ENCODE assay signal across 33 mouse cellular contexts in genomic region chr11:99422159-99422558, GRCm38 (mm10). TPM values are rescaled to one million over a fixed set of nuclear protein-coding genes. Genes with fewer than 3 reads are reported as not detected.
"Had no signal": no experiment of that assay in that cellular context is flagged by ENCODE, and none has a peak within 500 bp of the region (broad histone marks: within the 10 kb centered on the region; RNA-seq: fewer than 3 reads in every experiment).

TSS of gene Krt12 (minus strand) at chr11:99422259.

- H3K9ac ChIP-seq: heart, embryonic 13.5 days; heart, embryonic 15.5 days; hindbrain, embryonic 13.5 days; hindbrain, embryonic 15.5 days; intestine, embryonic 15.5 days; limb, embryonic 12.5 days; liver, embryonic 13.5 days; liver, embryonic 15.5 days; liver, postnatal 0 days had no signal

- H3K27ac ChIP-seq: gastrocnemius, adult 2 months; heart, adult 2 months; heart, embryonic 13.5 days; heart, embryonic 15.5 days; hindbrain, embryonic 13.5 days; hindbrain, embryonic 15.5 days; intestine, embryonic 15.5 days; layer of hippocampus, adult 2 months; limb, embryonic 10.5 days; limb, embryonic 12.5 days; liver, embryonic 13.5 days; liver, embryonic 15.5 days had no signal

- H3K4me3 ChIP-seq: gastrocnemius, adult 2 months; heart, adult 2 months; heart, embryonic 13.5 days; heart, embryonic 15.5 days; hindbrain, embryonic 13.5 days; hindbrain, embryonic 15.5 days; intestine, embryonic 15.5 days; layer of hippocampus, adult 2 months; limb, embryonic 10.5 days; limb, embryonic 12.5 days; liver, embryonic 13.5 days; liver, embryonic 15.5 days had no signal

- H3K4me2 ChIP-seq: heart, embryonic 11.5 days; heart, embryonic 15.5 days; hindbrain, embryonic 13.5 days; hindbrain, embryonic 15.5 days; intestine, embryonic 15.5 days; limb, embryonic 12.5 days; liver, embryonic 11.5 days; liver, embryonic 13.5 days; liver, embryonic 15.5 days had no signal

- DNase-seq: gastrocnemius, adult 2 months; gastrocnemius, postnatal 10 days; gastrocnemius, postnatal 36 days; heart, adult 11 months; heart, adult 2 months; heart, postnatal 14 days; heart, postnatal 36 days; kidney, adult 18-20 months; kidney, adult 8-10 months; kidney, postnatal 10 days; kidney, postnatal 25 days; kidney, postnatal 4 days; liver; liver, embryonic 13.5 days; liver, postnatal 0 days had no signal

- H3K4me1 ChIP-seq: heart, embryonic 13.5 days; heart, embryonic 15.5 days; hindbrain, embryonic 13.5 days; hindbrain, embryonic 15.5 days; intestine, embryonic 15.5 days; liver, embryonic 13.5 days; liver, embryonic 15.5 days had no signal

- H3K36me3 ChIP-seq: heart, embryonic 13.5 days; heart, embryonic 15.5 days; hindbrain, embryonic 13.5 days; hindbrain, embryonic 15.5 days; intestine, embryonic 15.5 days; limb, embryonic 10.5 days; limb, embryonic 12.5 days; liver, embryonic 13.5 days; liver, embryonic 15.5 days had no signal

- ATAC-seq: inflammation-experienced regulatory T-cells, adult 6 months; intestine, embryonic 15.5 days; intestine, postnatal 0 days; liver, postnatal 0 days had no signal

- H3K9me3 ChIP-seq: heart, embryonic 13.5 days; heart, embryonic 15.5 days; hindbrain, embryonic 13.5 days; hindbrain, embryonic 15.5 days; intestine, embryonic 15.5 days; limb, embryonic 10.5 days; limb, embryonic 12.5 days; liver, embryonic 13.5 days; liver, embryonic 15.5 days had no signal

- H3K27me3 ChIP-seq: hindbrain, embryonic 15.5 days; intestine, embryonic 15.5 days; liver, embryonic 13.5 days; liver, embryonic 15.5 days had no signal

RNA-seq across cellular contexts. Expression of gene Krt12, which starts in this region (rescaled TPM):
- total RNA-seq: gastrocnemius, adult 2 months; gastrocnemius, postnatal 10 days; gastrocnemius, postnatal 36 days; heart, adult 2 months; heart, postnatal 14 days; heart, postnatal 36 days; hematopoietic stem cell, adult 5-6 weeks had no signal
- polyA plus RNA-seq: gonadal fat pad, adult 2 months; heart, adult 2 months; heart, embryonic 11.5 days; heart, embryonic 13.5 days; heart, embryonic 15.5 days; heart, postnatal 0 days; hindbrain, embryonic 11.5 days; hindbrain, embryonic 13.5 days; hindbrain, embryonic 15.5 days; inflammation-experienced regulatory T-cells, adult 6 months; intestine, embryonic 15.5 days; kidney, embryonic 14.5 days; limb, embryonic 10.5 days; limb, embryonic 12.5 days; liver, embryonic 11.5 days; liver, embryonic 13.5 days; liver, embryonic 15.5 days; liver, postnatal 0 days had no signal
